Mouse (Mus musculus): ENCODE data around the gene Plcb2. TPM values are rescaled to one million over a fixed set of nuclear protein-coding genes. Genes with fewer than 3 reads are reported as not detected.
A peak's percentile ranks its signal among the peaks of the same experiment; 100 is the strongest.

The Plcb2 gene
- total and polyA plus RNA-seq, 2 experiments from 2014 or later, result 0.63 to 2.4 TPM

GRCm38 (mm10) chr2:118741183-118741582 is 12.9 kb upstream of the Plcb2 start:
- ATAC-seq (ENCODE audit: low FRiP score), result no peak

GRCm38 (mm10) chr2:118740341-118740740 is 12.1 kb upstream of the Plcb2 start:
- Histone ChIP-seq H3K36me3 (ENCODE audit: insufficient read depth, low read length) (no peaks in the 10 kb centered on the region), H3K4me2 (ENCODE audit: low read depth, low read length, poor library complexity, severe bottlenecking) (no peak overlapping the region), H3K27me3 (ENCODE audit: insufficient read depth, low read length) (no peaks in the 10 kb centered on the region), H3K9ac (replicated peaks; ENCODE audit: low read length, poor library complexity, severe bottlenecking) (no peak overlapping the region), H3K4me1 (ENCODE audit: insufficient read depth, low read length) (no peaks in the 10 kb centered on the region), H3K9me3 (ENCODE audit: low read length) (no peaks in the 10 kb centered on the region), H3K4me3 (ENCODE audit: low read depth, low read length) (no peak overlapping the region), H3K27ac (ENCODE audit: low read depth, low read length) (no peak overlapping the region)
- WGBS, result 75% methylated on average over 3 of the region's 3 CpGs
- no peak for TF ChIP-seq CTCF (IDR thresholded peaks at IDR 0.05)
- DNase-seq (ENCODE audit: low spot score) (no peak), ATAC-seq (ENCODE audit: low FRiP score) (no peak)

More at GRCm38 (mm10) chr2:118741183-118741582, 12.9 kb upstream of the Plcb2 start:
- H3K4me3 ChIP-seq (ENCODE audit: low read depth, low read length), result no peak overlapping the region
- DNase-seq (ENCODE audit: low spot score), result no peak
- H3K9me3 ChIP-seq (ENCODE audit: low read length), result no peaks in the 10 kb centered on the region
- no peak for TF ChIP-seq CTCF (IDR thresholded peaks at IDR 0.05)
- H3K27ac ChIP-seq (ENCODE audit: low read depth, low read length), result no peak overlapping the region
- no peaks in the 10 kb centered on the region for H3K36me3 ChIP-seq (ENCODE audit: insufficient read depth, low read length)
- no peak overlapping the region for H3K4me2 ChIP-seq (ENCODE audit: low read depth, low read length, poor library complexity, severe bottlenecking)
- no peaks in the 10 kb centered on the region for H3K4me1 ChIP-seq (ENCODE audit: insufficient read depth, low read length)
- WGBS, result 79% methylated on average over 9 of the region's 9 CpGs
- H3K27me3 ChIP-seq (ENCODE audit: insufficient read depth, low read length), result no peaks in the 10 kb centered on the region
- no peak overlapping the region for H3K9ac ChIP-seq (replicated peaks; ENCODE audit: low read length, poor library complexity, severe bottlenecking)

DNA sequence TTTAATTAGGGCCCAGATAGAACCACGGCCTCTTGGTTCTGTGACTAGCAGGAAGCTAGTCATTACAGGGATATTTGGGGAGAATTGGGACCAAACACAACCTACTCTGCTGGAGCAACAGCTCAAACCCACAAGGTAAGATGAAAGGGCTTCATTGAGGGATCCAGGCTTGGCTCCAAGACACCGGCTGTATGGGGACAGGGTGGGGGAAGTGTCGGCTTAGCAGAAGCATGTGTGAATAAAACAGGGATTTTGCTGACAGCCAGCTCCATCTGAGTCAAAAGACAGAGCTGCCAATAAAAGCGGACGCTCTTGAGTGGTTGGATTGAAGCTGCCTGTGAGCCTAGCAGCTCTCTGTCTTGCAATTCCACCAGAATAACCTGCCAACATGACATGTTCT is 5.1 kb upstream of the Plcb2 start:
- no peak overlapping the region for H3K4me2 ChIP-seq (ENCODE audit: low read depth, low read length, poor library complexity, severe bottlenecking)
- no peaks in the 10 kb centered on the region for H3K9me3 ChIP-seq (ENCODE audit: low read length)
- peaks cover 8% of the 10 kb centered on the region for H3K27me3 ChIP-seq (ENCODE audit: insufficient read depth, low read length)
- no peak overlapping the region for H3K4me3 ChIP-seq (ENCODE audit: low read depth, low read length)
- TF ChIP-seq CTCF (IDR thresholded peaks at IDR 0.05), result no peak
- WGBS, result 40% methylated on average over 5 of the region's 5 CpGs
- H3K9ac ChIP-seq (replicated peaks; ENCODE audit: low read length, poor library complexity, severe bottlenecking), result no peak overlapping the region
- H3K4me1 ChIP-seq (ENCODE audit: insufficient read depth, low read length), result no peaks in the 10 kb centered on the region
- DNase-seq (ENCODE audit: low spot score), result peak; percentile 32
- H3K36me3 ChIP-seq (ENCODE audit: insufficient read depth, low read length), result no peaks in the 10 kb centered on the region
- H3K27ac ChIP-seq (ENCODE audit: low read depth, low read length), result no peak overlapping the region
- ATAC-seq (ENCODE audit: low FRiP score), result no peak

DNA sequence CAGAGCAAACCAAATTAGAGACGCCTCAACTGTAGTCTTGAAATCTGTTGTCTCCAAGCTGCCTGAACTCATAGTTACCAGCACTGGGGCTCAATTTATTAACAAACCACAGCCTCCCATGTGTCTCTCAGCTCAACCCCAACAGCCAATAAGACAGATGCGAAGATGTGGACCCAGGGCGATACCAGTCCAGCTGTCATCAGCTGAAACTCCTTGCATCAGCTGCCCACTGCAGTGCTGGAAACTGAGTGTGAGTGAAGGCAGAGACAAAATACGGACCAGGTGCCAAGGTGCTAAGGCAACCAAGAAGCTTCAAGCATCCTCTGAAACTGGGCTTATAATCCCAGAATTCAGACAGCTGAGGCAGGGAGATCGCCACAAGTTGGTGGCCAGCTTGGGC is 3.7 kb upstream of the Plcb2 start:
- H3K4me1 ChIP-seq (ENCODE audit: insufficient read depth, low read length), result no peaks in the 10 kb centered on the region
- 88% methylated on average over 5 of the region's 5 CpGs for WGBS
- H3K4me3 ChIP-seq (ENCODE audit: low read depth, low read length), result no peak overlapping the region

GRCm38 (mm10) chr2:118730622-118730915 is 2.3 kb upstream of the Plcb2 start:
- Histone ChIP-seq H3K4me1 (ENCODE audit: insufficient read depth, low read length) (no peaks in the 10 kb centered on the region), H3K4me3 (ENCODE audit: low read depth, low read length) (no peak overlapping the region), H3K9me3 (ENCODE audit: low read length) (no peaks in the 10 kb centered on the region), H3K27me3 (ENCODE audit: insufficient read depth, low read length) (peaks cover 8% of the 10 kb centered on the region), H3K4me2 (ENCODE audit: low read depth, low read length, poor library complexity, severe bottlenecking) (no peak overlapping the region), H3K9ac (replicated peaks; ENCODE audit: low read length, poor library complexity, severe bottlenecking) (no peak overlapping the region), H3K27ac (ENCODE audit: low read depth, low read length) (no peak overlapping the region), H3K36me3 (ENCODE audit: insufficient read depth, low read length) (no peaks in the 10 kb centered on the region)
- peak; percentile 54 for DNase-seq (ENCODE audit: low spot score)
- TF ChIP-seq CTCF (IDR thresholded peaks at IDR 0.05), result peak; percentile 76
- WGBS, result 13% methylated on average over 3 of the region's 3 CpGs
- no peak for ATAC-seq (ENCODE audit: low FRiP score)

More for the DNA sequence above, 3.7 kb upstream of the Plcb2 start:
- H3K36me3 ChIP-seq (ENCODE audit: insufficient read depth, low read length), result no peaks in the 10 kb centered on the region
- peaks cover 8% of the 10 kb centered on the region for H3K27me3 ChIP-seq (ENCODE audit: insufficient read depth, low read length)
- TF ChIP-seq CTCF (IDR thresholded peaks at IDR 0.05), result no peak
- H3K9me3 ChIP-seq (ENCODE audit: low read length), result no peaks in the 10 kb centered on the region
- no peak for DNase-seq (ENCODE audit: low spot score)
- H3K4me2 ChIP-seq (ENCODE audit: low read depth, low read length, poor library complexity, severe bottlenecking), result no peak overlapping the region
- no peak for ATAC-seq (ENCODE audit: low FRiP score)
- no peak overlapping the region for H3K27ac ChIP-seq (ENCODE audit: low read depth, low read length)
- H3K9ac ChIP-seq (replicated peaks; ENCODE audit: low read length, poor library complexity, severe bottlenecking), result no peak overlapping the region

- Histone ChIP-seq H3K27ac (ENCODE audit: low read depth, low read length) (no peak overlapping the region), H3K9ac (replicated peaks; ENCODE audit: low read length, poor library complexity, severe bottlenecking) (no peak overlapping the region), H3K4me1 (ENCODE audit: insufficient read depth, low read length) (no peaks in the 10 kb centered on the region), H3K9me3 (ENCODE audit: low read length) (no peaks in the 10 kb centered on the region), H3K36me3 (ENCODE audit: insufficient read depth, low read length) (no peaks in the 10 kb centered on the region), H3K4me3 (ENCODE audit: low read depth, low read length) (no peak overlapping the region), H3K27me3 (ENCODE audit: insufficient read depth, low read length) (peaks cover 8% of the 10 kb centered on the region), H3K4me2 (ENCODE audit: low read depth, low read length, poor library complexity, severe bottlenecking) (no peak overlapping the region)
- ATAC-seq (ENCODE audit: low FRiP score) (no peak), DNase-seq (ENCODE audit: low spot score) (no peak)
- no peak for TF ChIP-seq CTCF (IDR thresholded peaks at IDR 0.05)
- 29% methylated on average over 8 of the region's 8 CpGs for WGBS
Measured at GRCm38 (mm10) chr2:118729816-118730621, 1.8 kb upstream of the Plcb2 start.
